Mouse (Mus musculus): ENCODE measurements around the gene Ctcfl. TPM values are rescaled to one million over a fixed set of nuclear protein-coding genes. Genes with fewer than 3 reads are reported as not detected.

Gene Ctcfl
- polyA plus RNA-seq, 1 experiment = not detected

- DNase-seq = no peak
- Histone ChIP-seq H3K4me1 (ENCODE audit: control insufficient read depth, insufficient read depth, low read length) (no peaks in the 10 kb centered on the region), H3K27ac (ENCODE audit: insufficient read depth, low read length) (no peak overlapping the region), H3K4me3 (replicated peaks; ENCODE audit: insufficient read depth, low read depth, low read length) (no peak overlapping the region), H3K27me3 (ENCODE audit: control insufficient read depth, insufficient read depth, low read length) (no peaks in the 10 kb centered on the region)
- no peak for TF ChIP-seq CTCF (IDR thresholded peaks at IDR 0.05; ENCODE audit: borderline replicate concordance, insufficient read depth, low read depth, low read length)
- WGBS = 57% methylated on average over 10 of the region's 10 CpGs
Observed at GRCm38 (mm10) chr2:173057623-173058022, 61.7 kb downstream of the Ctcfl start.

- WGBS = 82% methylated on average over 11 of the region's 11 CpGs
- no peak for DNase-seq
- TF ChIP-seq CTCF (IDR thresholded peaks at IDR 0.05; ENCODE audit: borderline replicate concordance, insufficient read depth, low read depth, low read length) (no peak), POLR2A (IDR thresholded peaks at IDR 0.05; ENCODE audit: borderline replicate concordance, insufficient read depth, low read length) (no peak)
Observed at GRCm38 (mm10) chr2:173056882-173057315, 62.4 kb downstream of the Ctcfl start.

GRCm38 (mm10) chr2:173056303-173056881 lies 62.9 kb downstream of the Ctcfl start:
- H3K27ac ChIP-seq (ENCODE audit: insufficient read depth, low read length) = no peak overlapping the region
- H3K4me1 ChIP-seq (ENCODE audit: control insufficient read depth, insufficient read depth, low read length) = no peaks in the 10 kb centered on the region
- DNase-seq = no peak
- WGBS = 71% methylated on average over 10 of the region's 10 CpGs
- H3K4me3 ChIP-seq (replicated peaks; ENCODE audit: insufficient read depth, low read depth, low read length) = no peak overlapping the region
- no peaks in the 10 kb centered on the region for H3K27me3 ChIP-seq (ENCODE audit: control insufficient read depth, insufficient read depth, low read length)
- no peak for TF ChIP-seq POLR2A (IDR thresholded peaks at IDR 0.05; ENCODE audit: borderline replicate concordance, insufficient read depth, low read length)
- TF ChIP-seq CTCF (IDR thresholded peaks at IDR 0.05; ENCODE audit: borderline replicate concordance, insufficient read depth, low read depth, low read length) = no peak

More at GRCm38 (mm10) chr2:173056882-173057315, 62.4 kb downstream of the Ctcfl start:
- no peaks in the 10 kb centered on the region for H3K27me3 ChIP-seq (ENCODE audit: control insufficient read depth, insufficient read depth, low read length)
- no peaks in the 10 kb centered on the region for H3K4me1 ChIP-seq (ENCODE audit: control insufficient read depth, insufficient read depth, low read length)
- no peak overlapping the region for H3K4me3 ChIP-seq (replicated peaks; ENCODE audit: insufficient read depth, low read depth, low read length)
- no peak overlapping the region for H3K27ac ChIP-seq (ENCODE audit: insufficient read depth, low read length)

GRCm38 (mm10) chr2:173053846-173054245 lies 65.5 kb downstream of the Ctcfl start:
- WGBS = 84% methylated on average over 6 of the region's 6 CpGs
- Histone ChIP-seq H3K27ac (ENCODE audit: insufficient read depth, low read length) (no peak overlapping the region), H3K27me3 (ENCODE audit: control insufficient read depth, insufficient read depth, low read length) (no peaks in the 10 kb centered on the region), H3K4me3 (replicated peaks; ENCODE audit: insufficient read depth, low read depth, low read length) (no peak overlapping the region), H3K4me1 (ENCODE audit: control insufficient read depth, insufficient read depth, low read length) (no peaks in the 10 kb centered on the region)
- DNase-seq = no peak
- no peak for TF ChIP-seq CTCF (IDR thresholded peaks at IDR 0.05; ENCODE audit: borderline replicate concordance, insufficient read depth, low read depth, low read length)
- no peak for TF ChIP-seq POLR2A (IDR thresholded peaks at IDR 0.05; ENCODE audit: borderline replicate concordance, insufficient read depth, low read length)

- TF ChIP-seq POLR2A (IDR thresholded peaks at IDR 0.05; ENCODE audit: borderline replicate concordance, insufficient read depth, low read length) (no peak), CTCF (IDR thresholded peaks at IDR 0.05; ENCODE audit: borderline replicate concordance, insufficient read depth, low read depth, low read length) (no peak)
- Histone ChIP-seq H3K4me3 (replicated peaks; ENCODE audit: insufficient read depth, low read depth, low read length) (no peak overlapping the region), H3K27me3 (ENCODE audit: control insufficient read depth, insufficient read depth, low read length) (no peaks in the 10 kb centered on the region), H3K4me1 (ENCODE audit: control insufficient read depth, insufficient read depth, low read length) (no peaks in the 10 kb centered on the region), H3K27ac (ENCODE audit: insufficient read depth, low read length) (no peak overlapping the region)
- DNase-seq = no peak
- 77% methylated on average over 8 of the region's 8 CpGs for WGBS
Observed at GRCm38 (mm10) chr2:173052881-173053280, 66.4 kb downstream of the Ctcfl start.

GRCm38 (mm10) chr2:173050604-173051382 lies 68.5 kb downstream of the Ctcfl start:
- no peak for TF ChIP-seq CTCF (IDR thresholded peaks at IDR 0.05; ENCODE audit: borderline replicate concordance, insufficient read depth, low read depth, low read length)
- TF ChIP-seq POLR2A (IDR thresholded peaks at IDR 0.05; ENCODE audit: borderline replicate concordance, insufficient read depth, low read length) = no peak
- WGBS = 44% methylated on average over 8 of the region's 8 CpGs
- Histone ChIP-seq H3K4me1 (ENCODE audit: control insufficient read depth, insufficient read depth, low read length) (no peaks in the 10 kb centered on the region), H3K27ac (ENCODE audit: insufficient read depth, low read length) (no peak overlapping the region), H3K27me3 (ENCODE audit: control insufficient read depth, insufficient read depth, low read length) (no peaks in the 10 kb centered on the region), H3K4me3 (replicated peaks; ENCODE audit: insufficient read depth, low read depth, low read length) (no peak overlapping the region)
- no peak for DNase-seq

- Histone ChIP-seq H3K4me3 (replicated peaks; ENCODE audit: insufficient read depth, low read depth, low read length) (no peak overlapping the region), H3K27me3 (ENCODE audit: control insufficient read depth, insufficient read depth, low read length) (no peaks in the 10 kb centered on the region), H3K27ac (ENCODE audit: insufficient read depth, low read length) (no peak overlapping the region), H3K4me1 (ENCODE audit: control insufficient read depth, insufficient read depth, low read length) (no peaks in the 10 kb centered on the region)
- WGBS = 58% methylated on average over 6 of the region's 6 CpGs
- DNase-seq = no peak
- TF ChIP-seq POLR2A (IDR thresholded peaks at IDR 0.05; ENCODE audit: borderline replicate concordance, insufficient read depth, low read length) (no peak), CTCF (IDR thresholded peaks at IDR 0.05; ENCODE audit: borderline replicate concordance, insufficient read depth, low read depth, low read length) (no peak)
Observed at GRCm38 (mm10) chr2:173049817-173050216, 69.5 kb downstream of the Ctcfl start.

- TF ChIP-seq POLR2A (IDR thresholded peaks at IDR 0.05; ENCODE audit: borderline replicate concordance, insufficient read depth, low read length) (no peak), CTCF (IDR thresholded peaks at IDR 0.05; ENCODE audit: borderline replicate concordance, insufficient read depth, low read depth, low read length) (no peak)
- Histone ChIP-seq H3K27me3 (ENCODE audit: control insufficient read depth, insufficient read depth, low read length) (no peaks in the 10 kb centered on the region), H3K4me1 (ENCODE audit: control insufficient read depth, insufficient read depth, low read length) (no peaks in the 10 kb centered on the region), H3K27ac (ENCODE audit: insufficient read depth, low read length) (no peak overlapping the region), H3K4me3 (replicated peaks; ENCODE audit: insufficient read depth, low read depth, low read length) (no peak overlapping the region)
- no peak for DNase-seq
- 89% methylated on average over 3 of the region's 3 CpGs for WGBS
Observed at GRCm38 (mm10) chr2:173049231-173049630, 70.1 kb downstream of the Ctcfl start.

All from cerebellum, adult 2 months (tissue).